Mouse (Mus musculus) CD8-positive naive resting alpha-beta T cell, adult 2 months (primary cell): Measurements from ENCODE around the gene Abi3.
"Not testable (repeated sequence)": the region's sequence is repeated elsewhere in the genome, so short reads cannot be mapped to it uniquely, and the experiment has no call there.

Experiments
- DNase-seq, 2 experiments: peaks; one replicate each; pipeline ENCODE4 v3.0.0; 2022; ENCODE audit warnings: low read depth in 2 of 2, low spot score in 2 of 2

Gene Abi3

DNA sequence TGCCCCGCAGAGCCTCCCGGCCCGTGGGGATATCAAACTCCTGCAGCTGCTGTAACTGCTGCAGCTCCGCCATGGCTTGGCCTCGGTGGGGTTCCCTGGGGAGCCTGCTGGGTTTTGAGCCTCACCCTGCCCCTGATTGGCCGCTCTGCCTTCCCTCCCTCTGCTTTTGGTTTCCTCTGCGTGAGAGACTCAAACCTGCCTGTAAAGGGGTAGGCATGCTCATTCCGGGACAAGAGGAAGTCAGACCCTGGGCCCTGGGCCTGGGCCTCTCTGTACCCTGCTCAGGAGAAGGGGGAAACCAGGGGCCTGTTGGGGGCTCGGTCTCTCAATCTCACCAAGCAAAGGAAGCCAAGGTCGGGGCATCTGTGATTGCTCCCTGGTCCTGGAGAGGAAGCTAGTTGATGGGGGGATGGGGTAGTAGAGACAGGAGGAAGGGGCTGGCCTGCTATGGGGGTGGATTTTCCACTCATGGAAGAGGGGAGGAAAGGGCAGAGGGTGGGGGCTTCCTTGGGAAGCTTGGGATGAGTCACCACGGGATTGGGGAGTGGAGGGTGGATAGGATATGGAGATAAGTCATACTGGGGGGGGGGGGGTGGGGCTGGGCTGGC, at the start of gene Abi3:
TSS of gene Abi3 (minus strand) at position 403 of the 608 bp plus-strand sequence.
- DNase-seq, result peak; percentile 50 to 52

DNA sequence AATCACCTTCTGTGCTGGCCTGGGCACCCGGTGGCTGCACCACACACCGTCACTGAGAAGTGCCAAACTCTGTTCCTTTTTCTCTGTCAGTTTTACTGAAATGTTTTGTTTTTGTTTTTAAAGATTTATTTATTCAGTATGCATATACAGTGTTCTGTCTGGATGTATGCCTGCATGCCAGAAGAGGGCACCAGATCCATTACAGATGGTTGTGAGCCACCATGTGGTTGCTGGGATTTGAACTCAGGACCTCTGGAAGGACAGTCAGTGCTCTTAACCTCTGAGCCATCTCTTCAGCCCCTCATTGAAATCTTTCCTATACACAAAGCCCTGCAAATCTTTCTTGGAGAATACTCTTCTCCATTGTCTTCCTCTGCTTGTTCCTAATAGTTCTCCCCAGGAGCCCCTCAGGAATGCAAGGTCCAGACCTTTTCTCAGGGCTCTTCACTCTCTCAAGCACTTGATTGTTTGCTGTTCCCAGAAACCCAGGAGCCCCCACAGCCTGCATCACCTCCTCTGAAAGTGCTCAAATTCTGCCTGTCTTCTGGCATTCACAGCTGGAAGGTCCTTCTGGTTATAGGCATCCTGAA, 48.3 kb upstream of the Abi3 start:
- DNase-seq, result no peak

DNA sequence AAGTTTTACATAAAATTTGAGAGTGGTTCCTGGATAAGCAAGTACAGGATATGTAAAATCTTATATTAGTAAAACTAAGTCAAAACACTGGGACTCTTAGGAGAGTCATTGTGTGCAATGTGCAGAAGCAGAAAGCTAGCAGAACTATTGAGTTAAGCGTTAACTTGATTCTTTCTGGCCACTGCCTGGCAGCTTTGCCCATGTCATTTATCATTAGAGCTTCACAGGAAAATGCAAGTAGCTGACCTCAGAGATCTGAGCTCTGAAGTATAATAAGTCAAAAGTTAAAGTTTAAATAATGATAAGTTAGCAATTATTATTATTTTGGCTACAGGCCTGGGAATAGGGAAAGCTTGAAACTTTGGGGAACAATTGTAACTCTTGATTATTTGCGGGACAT, 37.6 kb upstream of the Abi3 start:
- not testable (repeated sequence) for DNase-seq

DNA sequence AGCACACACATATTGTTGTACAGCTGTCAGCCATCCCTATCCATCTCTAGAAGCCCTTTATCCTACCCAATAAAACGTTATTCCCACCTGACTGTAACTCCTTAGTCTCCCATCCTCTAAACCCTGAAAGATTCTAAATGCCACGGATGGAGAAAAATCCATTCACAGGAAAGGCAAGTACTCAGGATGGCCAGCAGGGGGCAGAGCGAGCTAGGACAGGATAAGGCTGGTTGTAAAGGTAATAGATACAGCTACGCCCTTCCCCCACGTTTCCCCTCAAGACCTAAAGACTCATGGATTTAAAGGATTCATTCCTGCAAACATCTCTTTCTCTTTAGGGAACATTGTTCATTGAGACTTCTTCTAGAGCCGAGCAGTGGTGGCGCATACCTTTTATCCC, 34.0 kb upstream of the Abi3 start:
- peak; percentile 35 to 60 for DNase-seq

DNA sequence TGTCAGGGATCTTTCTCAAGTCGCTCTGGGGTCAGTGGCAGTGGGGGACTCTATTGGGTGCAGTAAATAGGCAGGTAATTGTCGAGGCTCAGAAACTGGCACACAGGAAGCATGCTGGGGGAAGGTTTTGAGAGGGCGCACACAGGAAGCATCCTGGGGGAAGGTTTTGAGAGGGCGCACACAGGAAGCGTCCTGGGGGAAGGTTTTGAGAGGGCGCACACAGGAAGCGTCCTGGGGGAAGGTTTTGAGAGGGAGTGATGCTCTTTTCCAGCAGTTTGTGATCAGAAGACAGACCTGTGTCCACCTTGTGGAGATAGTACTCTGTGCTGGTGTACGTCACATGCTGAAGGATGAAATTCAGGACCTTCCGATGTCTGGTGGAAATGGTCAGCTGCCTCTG, 33.5 kb upstream of the Abi3 start:
- DNase-seq, result peak in 1 of 2 experiments; percentile 12

DNA sequence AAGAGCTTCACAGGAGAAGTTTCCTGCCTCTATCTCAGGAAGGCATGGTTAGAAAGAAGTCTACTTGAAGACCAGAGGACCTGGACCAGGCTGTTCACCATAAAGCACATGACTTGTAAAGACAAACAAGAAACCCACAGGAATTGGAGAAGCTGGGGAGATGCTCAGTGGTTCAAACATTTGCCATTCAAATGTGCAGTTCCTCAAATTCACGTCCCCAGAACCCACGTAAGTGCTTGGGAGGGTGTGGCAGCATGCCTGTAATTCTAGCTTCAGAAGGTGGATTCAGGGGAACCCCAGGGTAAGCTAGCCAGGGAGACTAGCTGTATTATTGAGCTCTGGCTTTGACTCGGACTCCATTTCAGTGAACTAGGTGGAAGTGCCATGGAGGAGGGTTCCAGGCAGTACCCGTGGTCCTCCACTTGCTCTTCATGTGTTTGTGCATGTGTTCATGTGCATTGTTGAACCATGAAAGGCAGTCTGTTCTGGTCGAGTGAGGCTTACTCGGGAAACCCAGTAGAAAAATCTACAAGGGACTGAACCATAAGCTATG, 27.7 kb upstream of the Abi3 start:
- no peak for DNase-seq

DNA sequence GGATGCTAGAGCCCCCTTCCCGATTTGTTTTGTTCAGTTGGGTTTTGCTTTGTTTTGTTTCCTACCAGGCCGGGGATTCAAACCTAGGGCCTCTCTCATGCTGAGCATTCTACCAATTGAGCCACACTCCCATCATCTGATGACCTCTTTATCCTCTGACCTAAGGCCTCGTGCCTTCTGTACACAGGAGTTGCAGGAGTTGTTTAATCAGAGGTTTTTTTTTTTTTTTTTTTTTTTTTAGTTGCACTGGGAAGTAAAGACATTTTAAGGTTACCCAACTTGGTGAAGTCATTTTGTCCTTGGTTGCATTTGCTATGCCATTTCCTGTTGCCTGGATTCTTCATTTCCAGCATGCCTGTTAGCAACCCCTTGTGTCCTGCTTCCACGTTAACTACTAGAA, 27.2 kb upstream of the Abi3 start:
- DNase-seq, result no peak

DNA sequence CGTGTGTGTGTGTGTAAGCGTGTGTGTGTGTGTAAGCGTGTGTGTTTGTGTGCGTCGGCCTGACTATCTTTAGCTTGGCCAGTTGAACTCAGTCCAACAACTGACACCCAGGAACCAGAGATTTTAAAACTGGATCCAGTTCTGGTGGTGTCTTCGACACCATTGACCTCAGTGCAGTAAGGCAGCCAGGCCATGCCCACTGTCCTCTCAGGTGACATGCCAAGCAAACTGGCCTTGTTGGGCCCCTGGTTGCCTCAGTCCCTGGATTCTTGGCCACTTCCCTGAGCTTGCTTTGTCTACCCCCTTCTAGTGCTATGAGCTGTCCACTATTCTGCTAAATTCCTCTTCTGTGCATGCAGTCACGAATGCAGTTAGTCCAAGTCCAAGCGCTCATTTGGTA, 19.1 kb upstream of the Abi3 start:
- DNase-seq, result no peak

DNA sequence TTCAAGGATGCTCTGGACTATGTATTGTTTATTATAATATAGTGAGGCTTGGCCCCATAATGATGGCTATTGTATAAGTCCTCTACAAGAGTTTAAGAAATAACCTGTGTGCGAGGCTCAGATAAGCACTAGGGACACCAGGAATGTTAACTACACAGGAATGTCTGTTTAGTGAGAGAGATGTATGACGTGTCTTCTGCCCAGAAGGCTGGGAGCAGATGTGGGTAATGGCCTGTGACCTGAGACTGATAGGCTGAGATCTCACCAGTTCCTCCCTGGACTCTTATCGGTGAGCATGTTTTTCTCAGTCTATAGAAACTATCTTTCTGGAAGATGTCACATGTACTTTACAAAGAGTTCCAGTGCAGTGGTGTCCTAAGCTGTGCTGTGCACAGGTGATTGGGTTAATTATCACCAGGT, 17.8 kb upstream of the Abi3 start:
- no peak for DNase-seq

DNA sequence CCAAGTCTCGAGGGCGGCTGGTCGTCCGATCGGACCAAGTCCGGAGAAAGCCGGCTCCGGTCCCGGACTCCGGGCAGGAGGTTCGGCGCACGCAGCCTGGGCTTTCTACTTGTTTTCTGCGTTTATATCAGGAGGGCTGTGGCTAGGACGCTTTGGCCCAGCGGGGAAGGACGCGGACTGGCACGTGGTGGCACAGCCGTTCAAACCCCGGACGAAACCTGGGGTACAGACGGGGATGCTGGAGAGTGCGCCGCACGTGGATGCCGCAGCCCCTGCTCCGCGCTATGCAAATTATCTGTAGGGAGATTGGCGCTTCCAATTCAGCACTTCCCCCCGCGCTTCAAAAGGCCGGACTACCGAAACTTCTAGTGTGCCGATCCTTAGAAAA, 17.2 kb upstream of the Abi3 start:
- DNase-seq, result peak in 1 of 2 experiments; percentile 59

DNA sequence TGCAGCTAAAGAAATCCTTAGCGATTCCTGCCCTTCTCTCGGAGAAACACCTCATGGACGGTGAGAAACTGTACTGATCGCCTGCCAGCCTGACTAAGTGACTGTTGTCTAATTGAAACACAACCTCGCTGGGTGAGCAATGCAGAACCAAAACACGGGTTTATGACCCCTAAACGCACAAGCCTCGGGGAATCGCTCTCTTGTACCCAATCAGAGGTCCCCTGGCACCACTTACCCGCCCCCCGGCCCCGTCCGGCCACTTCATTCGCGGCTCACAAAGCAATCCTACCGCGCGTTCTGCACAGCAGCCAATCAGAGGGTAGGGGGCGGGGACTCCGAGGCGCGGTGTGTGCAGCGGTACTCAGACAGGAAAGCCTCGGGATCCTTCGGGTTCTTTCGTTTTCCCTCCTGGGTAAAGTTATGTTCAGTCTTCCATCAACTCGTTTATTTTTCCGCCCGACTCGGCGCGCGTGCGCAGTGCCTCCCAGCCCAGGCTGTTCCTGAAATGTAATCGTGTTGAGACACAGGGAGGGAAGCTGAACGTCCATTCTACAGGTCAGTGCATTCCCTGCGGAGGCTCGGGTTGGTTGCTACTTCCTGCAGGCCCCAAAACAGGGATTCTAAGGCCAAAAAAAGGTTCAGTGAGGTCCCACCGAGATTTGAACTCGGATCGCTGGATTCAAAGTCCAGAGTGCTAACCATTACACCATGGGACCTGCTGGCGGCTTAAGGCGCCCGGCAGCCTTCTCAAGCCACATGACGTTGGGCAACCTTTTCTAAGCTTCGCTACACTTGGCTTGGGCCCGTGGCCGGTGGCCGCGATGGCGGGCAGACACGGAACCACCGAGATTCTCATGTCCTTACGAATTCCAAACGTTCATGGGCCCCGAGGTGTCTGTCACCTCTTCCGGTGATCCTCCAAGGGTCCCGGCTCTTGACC, 16.5 kb upstream of the Abi3 start:
- DNase-seq, result peak; percentile 96 to 97

DNA sequence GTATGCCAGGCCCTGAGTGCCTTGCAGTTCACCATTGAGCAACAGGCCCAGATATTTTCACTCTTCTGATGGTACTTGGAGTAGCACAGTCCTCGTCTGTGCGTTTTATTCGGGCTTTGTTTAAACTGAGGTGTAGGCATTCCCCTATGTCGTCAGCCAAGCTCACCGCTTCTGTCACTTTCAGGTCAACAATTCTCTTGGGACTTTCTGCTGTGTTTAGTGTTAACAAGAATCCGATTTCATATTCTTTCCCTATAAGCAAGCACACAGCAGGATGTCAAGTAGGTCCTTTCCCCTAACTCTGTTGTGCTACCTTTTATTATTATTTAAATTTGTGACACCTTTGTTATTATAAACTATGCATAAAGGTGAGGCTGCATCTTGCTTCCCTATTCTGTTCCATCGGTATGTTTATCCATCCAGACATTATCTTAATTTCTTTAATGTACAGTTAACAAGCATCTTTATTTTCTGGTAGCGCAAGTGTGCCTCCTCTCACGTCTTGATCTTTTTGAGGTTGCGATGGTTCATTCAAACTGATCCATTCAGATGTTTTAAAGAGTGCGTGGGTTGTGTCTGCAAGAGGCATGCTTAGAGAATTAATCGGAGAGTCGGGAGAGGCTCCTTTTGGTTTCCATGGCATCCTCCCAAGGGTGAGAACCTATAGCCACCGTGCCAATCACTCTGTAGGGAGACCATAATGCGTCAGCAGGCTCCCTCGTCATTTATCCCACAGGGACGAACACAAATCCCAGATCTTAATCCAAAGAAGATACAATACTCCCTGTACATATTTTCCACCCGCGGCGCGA, 15.6 kb upstream of the Abi3 start:
- no peak for DNase-seq

DNA sequence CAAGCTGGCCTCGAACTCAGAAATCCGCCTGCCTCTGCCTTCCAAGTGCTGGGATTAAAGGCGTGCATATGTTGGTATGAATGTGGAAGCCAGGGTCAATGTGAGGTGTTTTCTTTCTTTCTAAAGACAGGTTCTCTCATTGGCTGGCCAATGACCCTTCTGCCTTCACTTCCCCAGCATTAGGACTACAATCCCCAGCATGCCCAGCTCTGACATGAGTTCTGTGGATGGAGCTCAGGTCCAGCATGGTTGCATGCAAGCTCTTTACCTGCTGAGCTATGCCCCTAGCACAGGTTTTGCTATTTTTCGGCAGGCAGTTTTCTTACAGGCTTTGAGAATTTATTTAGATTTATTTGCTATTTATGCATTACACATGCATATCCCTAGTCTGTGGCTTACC, 15.0 kb upstream of the Abi3 start:
- no peak for DNase-seq

DNA sequence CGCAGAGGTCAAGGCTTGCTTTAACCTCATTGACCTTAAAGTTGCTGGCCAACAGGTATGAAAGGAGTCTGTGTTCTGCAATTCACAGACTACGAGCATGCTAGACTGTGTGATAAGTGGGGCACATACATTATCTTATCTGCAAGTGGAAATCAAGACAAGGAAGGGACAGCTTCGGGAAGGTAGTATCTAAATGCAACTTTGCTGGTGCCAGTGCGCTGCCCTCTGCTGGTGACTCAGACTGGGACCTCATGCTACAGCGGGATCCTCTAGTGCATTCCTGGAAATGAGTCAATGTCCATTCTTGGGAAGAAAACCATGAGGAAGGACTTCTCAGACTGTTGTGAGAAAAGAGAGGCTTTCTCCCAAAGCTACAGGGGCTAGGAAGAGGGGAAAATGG, 11.4 kb upstream of the Abi3 start:
- peak; percentile 48 to 65 for DNase-seq

DNA sequence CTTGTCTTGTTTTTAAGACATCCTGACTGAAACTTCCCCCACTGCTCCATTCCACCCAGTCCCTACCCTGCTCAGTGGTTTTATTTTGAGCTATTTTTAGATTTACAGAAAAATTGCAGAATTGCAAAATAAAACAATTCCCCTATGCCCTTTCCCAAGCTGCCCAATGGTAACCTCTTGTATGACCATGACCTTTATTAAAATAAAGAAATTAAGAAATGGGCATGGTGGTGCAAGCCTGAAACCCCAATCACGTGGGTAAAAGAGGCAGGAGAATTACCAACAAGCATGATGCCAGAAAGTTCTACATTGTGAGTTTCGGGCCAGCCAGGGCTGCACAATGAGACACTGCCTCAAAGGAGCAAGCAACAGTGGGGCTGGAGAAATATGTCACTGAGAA, 8.6 kb upstream of the Abi3 start:
- DNase-seq, result no peak

DNA sequence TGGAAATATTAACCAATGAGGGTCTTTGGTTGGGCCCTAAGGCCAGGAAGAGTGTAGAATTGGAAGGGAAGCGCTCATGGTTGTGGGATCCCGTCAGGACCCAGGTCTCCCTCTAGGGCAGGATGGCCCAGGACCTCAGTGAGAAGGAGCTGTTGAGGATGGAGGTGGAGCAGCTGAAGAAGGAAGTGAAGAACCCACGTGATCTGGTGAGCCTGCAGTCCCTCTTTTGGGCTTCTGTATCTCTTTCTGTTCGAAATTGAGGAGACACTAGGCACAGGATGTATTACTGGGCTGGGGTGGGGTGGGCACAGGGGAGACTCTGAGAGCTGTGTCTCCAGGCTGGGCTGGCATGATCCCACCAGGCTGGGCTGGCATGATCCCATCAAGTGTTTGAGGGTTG, 2.7 kb upstream of the Abi3 start:
- no peak for DNase-seq

DNA sequence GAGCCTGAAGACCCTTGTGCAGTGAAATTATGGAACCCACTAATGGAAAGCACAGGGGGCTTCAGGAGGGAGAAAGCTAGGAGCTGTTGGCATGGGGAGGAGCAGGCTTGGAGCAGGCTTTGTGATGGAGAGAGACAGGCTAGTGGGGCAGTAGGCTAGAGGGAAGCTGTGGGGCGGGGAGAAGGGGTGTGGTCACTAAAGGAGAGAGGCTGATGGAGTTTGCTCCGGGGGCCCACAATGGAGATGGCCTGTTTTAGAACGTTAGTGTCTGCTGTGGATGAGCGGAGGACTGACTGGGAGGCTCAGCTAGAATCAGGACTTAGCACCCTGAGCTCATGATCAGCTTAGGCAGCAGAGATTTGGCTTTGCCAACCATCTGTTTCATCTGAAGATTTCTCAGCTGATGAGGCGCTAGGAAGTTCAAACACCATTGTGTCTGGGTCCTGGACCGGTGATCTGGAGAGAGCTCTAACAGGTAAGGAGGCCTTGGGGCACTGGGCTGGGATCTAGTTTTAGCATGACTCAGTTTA, 1.2 kb upstream of the Abi3 start:
- no peak for DNase-seq

DNA sequence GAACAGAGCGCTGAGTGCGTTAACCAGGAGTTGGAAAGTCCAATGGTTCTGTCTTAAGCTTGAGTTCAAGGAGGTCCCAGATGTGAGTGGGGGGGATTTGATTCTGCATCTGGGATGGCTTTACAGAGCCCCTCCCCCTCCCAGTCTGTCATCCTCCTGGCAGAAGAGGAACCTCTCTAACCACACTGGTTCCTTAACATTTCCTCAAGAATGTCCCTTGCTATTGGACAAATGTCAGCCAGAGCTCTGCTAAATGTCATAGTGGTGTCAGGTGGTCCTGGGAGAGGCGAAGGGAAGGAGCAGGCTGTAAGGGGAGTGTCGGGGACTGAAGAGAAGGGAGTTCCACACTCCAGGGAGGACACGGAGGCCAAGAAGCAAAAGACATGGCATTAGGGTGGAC, 677 bp upstream of the Abi3 start:
- DNase-seq, result no peak

DNA sequence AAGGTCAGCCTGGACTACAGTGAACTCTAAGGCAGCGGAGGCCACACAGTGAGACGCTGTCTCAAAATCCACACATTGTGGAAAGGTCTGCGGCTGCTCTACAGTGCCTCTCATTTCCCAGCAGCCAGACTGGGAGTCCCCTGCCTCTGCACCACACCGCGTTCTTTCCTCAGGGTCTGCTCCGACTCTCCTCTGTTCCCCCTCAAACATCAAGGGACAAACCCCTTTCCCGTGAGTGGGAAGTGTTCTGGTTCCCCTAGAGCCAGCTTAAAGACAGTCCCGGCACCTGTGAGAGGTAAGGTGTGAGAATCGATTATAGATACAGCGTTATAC, 812 bp downstream of the Abi3 start:
- DNase-seq, result no peak

DNA sequence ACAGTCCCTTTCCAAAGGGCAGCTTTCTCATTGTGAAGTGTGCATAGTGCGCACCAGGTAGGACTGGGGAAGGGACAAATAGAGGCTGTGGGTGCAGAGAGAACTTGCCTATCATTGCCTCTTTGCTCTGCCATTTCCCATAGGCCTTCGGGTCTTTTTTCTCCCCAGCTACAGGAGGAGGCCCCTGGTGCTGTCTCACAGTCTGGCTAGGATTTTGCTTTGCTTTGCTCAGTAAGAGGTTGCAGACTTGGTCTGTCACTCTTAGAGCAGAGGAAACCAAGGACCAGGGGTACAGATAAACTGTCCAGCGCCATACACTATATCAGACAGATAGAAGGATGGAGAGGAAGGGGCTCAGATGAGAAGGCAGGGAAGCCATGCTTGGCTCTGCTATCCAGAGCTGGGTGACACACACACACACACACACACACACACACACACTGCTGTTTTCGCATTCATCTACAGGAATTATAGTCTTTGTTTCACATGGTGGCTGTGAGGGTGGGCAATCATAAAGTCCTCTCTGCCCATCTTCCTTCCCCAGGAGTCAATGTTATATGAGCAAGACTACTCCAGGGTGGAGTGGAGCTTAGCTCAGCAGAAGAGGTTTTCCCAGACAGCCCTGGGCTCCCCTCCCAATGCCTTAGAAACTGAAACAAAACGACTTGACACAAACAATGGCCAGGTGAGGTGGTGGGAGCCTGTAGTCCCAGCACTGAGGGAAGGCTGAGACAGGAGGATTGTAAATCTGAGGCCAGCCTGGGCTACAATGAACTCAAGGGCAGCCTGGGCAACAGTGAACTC, 1.4 kb downstream of the Abi3 start:
- no peak for DNase-seq
